In genomic region chr6:114786461-114786860, GRCm38 (mm10) we compare ENCODE assay signal across 28 mouse cellular contexts.
"Had no signal": no experiment of that assay in that cellular context is flagged by ENCODE, and none has a peak within 500 bp of the region (broad histone marks: within the 10 kb centered on the region; RNA-seq: fewer than 3 reads in every experiment).

No protein-coding gene starts in this region.

- H3K4me3 ChIP-seq: gastrocnemius, adult 2 months; heart, embryonic 10.5 days; heart, embryonic 12.5 days; hindbrain, embryonic 10.5 days; hindbrain, embryonic 12.5 days; intestine, embryonic 15.5 days; limb, embryonic 10.5 days; limb, embryonic 12.5 days; liver, embryonic 13.5 days; liver, embryonic 15.5 days had no signal

- H3K36me3 ChIP-seq: heart, embryonic 10.5 days; heart, embryonic 12.5 days; hindbrain, embryonic 10.5 days; hindbrain, embryonic 12.5 days; intestine, embryonic 15.5 days; limb, embryonic 10.5 days; limb, embryonic 12.5 days; liver, embryonic 13.5 days; liver, embryonic 15.5 days had no signal

- H3K4me2 ChIP-seq: heart, embryonic 12.5 days; hindbrain, embryonic 12.5 days; hindbrain, embryonic 14.5 days; intestine, embryonic 15.5 days; limb, embryonic 12.5 days; liver, embryonic 11.5 days; liver, embryonic 13.5 days; liver, embryonic 15.5 days had no signal

- H3K27me3 ChIP-seq: heart, embryonic 12.5 days; hindbrain, embryonic 12.5 days; intestine, embryonic 15.5 days; limb, embryonic 12.5 days; liver, embryonic 13.5 days; liver, embryonic 15.5 days had no signal

- H3K27ac ChIP-seq: gastrocnemius, adult 2 months; heart, embryonic 10.5 days; hindbrain, embryonic 10.5 days; hindbrain, embryonic 12.5 days; hindbrain, embryonic 14.5 days; intestine, embryonic 15.5 days; limb, embryonic 12.5 days; liver, embryonic 13.5 days; liver, embryonic 15.5 days had no signal

- ATAC-seq: hindbrain, embryonic 16.5 days; inflammation-experienced regulatory T-cells, adult 6 months; intestine, embryonic 15.5 days; intestine, postnatal 0 days had no signal

- H3K9me3 ChIP-seq: heart, embryonic 10.5 days; heart, embryonic 12.5 days; hindbrain, embryonic 10.5 days; hindbrain, embryonic 12.5 days; intestine, embryonic 15.5 days; limb, embryonic 10.5 days; limb, embryonic 12.5 days; liver, embryonic 13.5 days; liver, embryonic 15.5 days had no signal

- H3K9ac ChIP-seq: heart, embryonic 12.5 days; hindbrain, embryonic 12.5 days; hindbrain, embryonic 14.5 days; intestine, embryonic 15.5 days; limb, embryonic 12.5 days; liver, embryonic 13.5 days; liver, embryonic 15.5 days had no signal

- DNase-seq: gastrocnemius, adult 2 months; gastrocnemius, postnatal 10 days; gastrocnemius, postnatal 25 days; heart, adult 18-20 months; heart, postnatal 10 days; heart, postnatal 4 days; kidney, adult 18-20 months; kidney, adult 8-10 months; kidney, postnatal 10 days; kidney, postnatal 25 days; kidney, postnatal 4 days; layer of hippocampus, adult 9-11 months; layer of hippocampus, postnatal 36 days; liver; liver, embryonic 13.5 days had no signal
